Mouse (Mus musculus) limb, embryonic 12.5 days (tissue): ENCODE results near the gene Gucy2g. TPM values are rescaled to one million over a fixed set of nuclear protein-coding genes. Genes with fewer than 3 reads are reported as not detected.

Experiments used
- ATAC-seq: fragments of 200-750 bp; cut with Nextera tagmentation; 2 replicates; pipeline ENCODE4 v1.8.0; 2017; ENCODE audit warnings: low read depth, moderate TSS enrichment; ENCODE audit not compliant: insufficient number of reproducible peaks, insufficient read depth, low FRiP score, low TSS enrichment
- H3K27ac ChIP-seq: fragments of 300-500 bp; sonication (generic); 2 replicates; pipeline ENCODE4 v1.5.1; 2016; ENCODE audit warnings: mild to moderate bottlenecking, moderate library complexity
- H3K27me3 ChIP-seq: fragments of 300-500 bp; sonication (generic); 2 replicates; pipeline ENCODE4 v1.6.1; 2016; ENCODE audit warnings: mild to moderate bottlenecking, moderate library complexity
- H3K36me3 ChIP-seq: fragments of 300-500 bp; sonication (generic); 2 replicates; pipeline ENCODE4 v1.6.1; 2016; ENCODE audit warnings: mild to moderate bottlenecking, moderate library complexity
- H3K4me1 ChIP-seq: fragments of 300-500 bp; sonication (generic); replicated peaks from 2 replicates; pipeline ENCODE4 v1.6.1; 2016
- H3K4me2 ChIP-seq: fragments of 300-500 bp; sonication (generic); 2 replicates; pipeline ENCODE4 v1.6.1; 2016; ENCODE audit warnings: mild to moderate bottlenecking, moderate library complexity
- H3K4me3 ChIP-seq: fragments of 300-500 bp; sonication (generic); replicated peaks from 2 replicates; pipeline ENCODE4 v1.5.1; 2016; ENCODE audit warnings: mild to moderate bottlenecking
- H3K9ac ChIP-seq: fragments of 300-500 bp; sonication (generic); replicated peaks from 2 replicates; pipeline ENCODE4 v1.6.1; 2016; ENCODE audit warnings: mild to moderate bottlenecking, moderate library complexity
- H3K9me3 ChIP-seq: fragments of 300-500 bp; sonication (generic); 2 replicates; pipeline ENCODE4 v1.6.1; 2016; ENCODE audit warnings: mild to moderate bottlenecking, moderate library complexity
- WGBS: fragments of 180-500 bp; shearing (Covaris S2); methylation state at CpG from one replicate; pipeline ENCODE4 v1.1.7; 2016; 5-methylcytosine and 5-hydroxymethylcytosine counted together
- polyA plus RNA-seq: library from polyadenylated mRNA; unstranded; fragments of >200 nt; fragmentation: Nextera tagmentation; extraction: Ambion mirVana; gene quantifications from 2 replicates; pipeline ENCODE4 v1.2.1, GENCODE M21; 2016

Gucy2g gene
- polyA plus RNA-seq, 1 experiment from 2014 or later, result not detected

GRCm38 (mm10) chr19:55247563-55247962, 6.5 kb upstream of the Gucy2g start:
- H3K27me3 ChIP-seq, result no peaks in the 10 kb centered on the region
- no peak for ATAC-seq
- H3K27ac ChIP-seq, result no peak overlapping the region
- H3K36me3 ChIP-seq, result no peaks in the 10 kb centered on the region
- no peak overlapping the region for H3K4me3 ChIP-seq
- no peaks in the 10 kb centered on the region for H3K4me1 ChIP-seq
- WGBS, result 80% methylated on average over 5 of the region's 5 CpGs
- H3K4me2 ChIP-seq, result no peak overlapping the region
- H3K9ac ChIP-seq, result no peak overlapping the region
- H3K9me3 ChIP-seq, result no peaks in the 10 kb centered on the region

GRCm38 (mm10) chr19:55244791-55245231, 3.8 kb upstream of the Gucy2g start:
- Histone ChIP-seq H3K4me3 (no peak overlapping the region), H3K36me3 (no peaks in the 10 kb centered on the region), H3K9ac (no peak overlapping the region), H3K27me3 (no peaks in the 10 kb centered on the region), H3K4me1 (no peaks in the 10 kb centered on the region), H3K27ac (no peak overlapping the region), H3K9me3 (no peaks in the 10 kb centered on the region), H3K4me2 (no peak overlapping the region)
- 17% methylated on average over 7 of the region's 7 CpGs for whole genome bisulfite sequencing
- no peak for ATAC-seq

- ATAC-seq, result no peak
- no peaks in the 10 kb centered on the region for H3K4me1 ChIP-seq
- H3K4me2 ChIP-seq, result no peak overlapping the region
- 0 out of 2 replicates have a peak, but pooled peaks cover 3% of the 10 kb centered on the region for H3K27me3 ChIP-seq
- WGBS, result 75% methylated on average over 6 of the region's 6 CpGs
- H3K9me3 ChIP-seq, result no peaks in the 10 kb centered on the region
- no peak overlapping the region for H3K4me3 ChIP-seq
- no peaks in the 10 kb centered on the region for H3K36me3 ChIP-seq
- H3K27ac ChIP-seq, result no peak overlapping the region
- no peak overlapping the region for H3K9ac ChIP-seq
These were observed 1.1 kb downstream of the Gucy2g start for GRCm38 (mm10) chr19:55239766-55240426.

GRCm38 (mm10) chr19:55236564-55236963, 4.5 kb downstream of the Gucy2g start:
- ATAC-seq, result no peak
- H3K9me3 ChIP-seq, result no peaks in the 10 kb centered on the region
- 0 out of 2 replicates have a peak, but pooled peaks cover 3% of the 10 kb centered on the region for H3K27me3 ChIP-seq
- H3K27ac ChIP-seq, result no peak overlapping the region
- WGBS, result 77% methylated on average over 5 of the region's 5 CpGs
- no peak overlapping the region for H3K9ac ChIP-seq
- no peak overlapping the region for H3K4me2 ChIP-seq
- no peaks in the 10 kb centered on the region for H3K36me3 ChIP-seq
- no peaks in the 10 kb centered on the region for H3K4me1 ChIP-seq
- no peak overlapping the region for H3K4me3 ChIP-seq

- WGBS, result 46% methylated on average over 2 of the region's 2 CpGs
- no peak overlapping the region for H3K4me3 ChIP-seq
- 0 out of 2 replicates have a peak, but pooled peaks cover 3% of the 10 kb centered on the region for H3K27me3 ChIP-seq
- H3K9me3 ChIP-seq, result no peaks in the 10 kb centered on the region
- ATAC-seq, result no peak
- no peaks in the 10 kb centered on the region for H3K36me3 ChIP-seq
- H3K4me1 ChIP-seq, result no peaks in the 10 kb centered on the region
- H3K9ac ChIP-seq, result no peak overlapping the region
- H3K27ac ChIP-seq, result no peak overlapping the region
- no peak overlapping the region for H3K4me2 ChIP-seq
These were observed 5.0 kb downstream of the Gucy2g start for GRCm38 (mm10) chr19:55236026-55236425.

- 82% methylated on average over 8 of the region's 8 CpGs for WGBS
- H3K9me3 ChIP-seq, result no peaks in the 10 kb centered on the region
- no peak overlapping the region for H3K27ac ChIP-seq
- H3K9ac ChIP-seq, result no peak overlapping the region
- no peaks in the 10 kb centered on the region for H3K36me3 ChIP-seq
- ATAC-seq, result no peak
- H3K27me3 ChIP-seq, result 0 out of 2 replicates have a peak, but pooled peaks cover 3% of the 10 kb centered on the region
- no peaks in the 10 kb centered on the region for H3K4me1 ChIP-seq
- H3K4me3 ChIP-seq, result no peak overlapping the region
- H3K4me2 ChIP-seq, result no peak overlapping the region
These were observed 8.9 kb downstream of the Gucy2g start for GRCm38 (mm10) chr19:55232136-55232535.

- WGBS, result 80% methylated on average over 10 of the region's 10 CpGs
- no peak overlapping the region for H3K4me3 ChIP-seq
- H3K27ac ChIP-seq, result no peak overlapping the region
- no peaks in the 10 kb centered on the region for H3K36me3 ChIP-seq
- H3K4me2 ChIP-seq, result no peak overlapping the region
- H3K27me3 ChIP-seq, result 0 out of 2 replicates have a peak, but pooled peaks cover 3% of the 10 kb centered on the region
- no peaks in the 10 kb centered on the region for H3K4me1 ChIP-seq
- no peaks in the 10 kb centered on the region for H3K9me3 ChIP-seq
- ATAC-seq, result no peak
- no peak overlapping the region for H3K9ac ChIP-seq
These were observed 10.0 kb downstream of the Gucy2g start for GRCm38 (mm10) chr19:55231081-55231480.

- Histone ChIP-seq H3K27me3 (no peaks in the 10 kb centered on the region), H3K9ac (no peak overlapping the region), H3K36me3 (no peaks in the 10 kb centered on the region), H3K4me1 (peaks cover 7% of the 10 kb centered on the region; the same call in 1 of the 2 replicates), H3K4me3 (no peak overlapping the region), H3K27ac (no peak overlapping the region), H3K9me3 (no peaks in the 10 kb centered on the region), H3K4me2 (no peak overlapping the region)
- WGBS, result 81% methylated on average over 7 of the region's 7 CpGs
- ATAC-seq, result no peak
These were observed 13.9 kb downstream of the Gucy2g start for GRCm38 (mm10) chr19:55227135-55227534.

GRCm38 (mm10) chr19:55226621-55227020, 14.4 kb downstream of the Gucy2g start:
- ATAC-seq, result no peak
- Histone ChIP-seq H3K27ac (no peak overlapping the region), H3K9me3 (no peaks in the 10 kb centered on the region), H3K27me3 (no peaks in the 10 kb centered on the region), H3K36me3 (no peaks in the 10 kb centered on the region), H3K4me1 (peaks cover 7% of the 10 kb centered on the region; the same call in 1 of the 2 replicates), H3K9ac (no peak overlapping the region), H3K4me2 (no peak overlapping the region), H3K4me3 (no peak overlapping the region)
- 77% methylated on average over 5 of the region's 5 CpGs for WGBS

- no peak for ATAC-seq
- H3K9ac ChIP-seq, result no peak overlapping the region
- H3K4me2 ChIP-seq, result no peak overlapping the region
- no peaks in the 10 kb centered on the region for H3K27me3 ChIP-seq
- H3K27ac ChIP-seq, result no peak overlapping the region
- H3K36me3 ChIP-seq, result no peaks in the 10 kb centered on the region
- H3K9me3 ChIP-seq, result no peaks in the 10 kb centered on the region
- 91% methylated on average over 9 of the region's 9 CpGs for WGBS
- H3K4me1 ChIP-seq, result peaks cover 16% of the 10 kb centered on the region
- no peak overlapping the region for H3K4me3 ChIP-seq
These were observed 18.8 kb downstream of the Gucy2g start for GRCm38 (mm10) chr19:55222268-55222667.

GRCm38 (mm10) chr19:55221208-55221607, 19.8 kb downstream of the Gucy2g start:
- H3K4me3 ChIP-seq, result no peak overlapping the region
- no peak overlapping the region for H3K9ac ChIP-seq
- H3K9me3 ChIP-seq, result no peaks in the 10 kb centered on the region
- H3K4me2 ChIP-seq, result no peak overlapping the region
- H3K4me1 ChIP-seq, result peaks cover 19% of the 10 kb centered on the region
- no peak for ATAC-seq
- 92% methylated on average over 6 of the region's 6 CpGs for WGBS
- H3K36me3 ChIP-seq, result no peaks in the 10 kb centered on the region
- no peak overlapping the region for H3K27ac ChIP-seq
- H3K27me3 ChIP-seq, result no peaks in the 10 kb centered on the region

- Histone ChIP-seq H3K9me3 (no peaks in the 10 kb centered on the region), H3K27ac (no peak overlapping the region), H3K9ac (no peak overlapping the region), H3K36me3 (no peaks in the 10 kb centered on the region), H3K4me1 (peaks cover 18% of the 10 kb centered on the region), H3K4me3 (no peak overlapping the region), H3K27me3 (no peaks in the 10 kb centered on the region; the same call in 1 of the 2 replicates), H3K4me2 (no peak overlapping the region)
- WGBS, result 74% methylated on average over 8 of the region's 8 CpGs
- no peak for ATAC-seq
These were observed 21.7 kb downstream of the Gucy2g start for GRCm38 (mm10) chr19:55219359-55219758.
